Mouse (Mus musculus) c-Kit-positive CD71-negative TER-119-negative erythroid progenitor cells, embryonic 14.5 days (primary cell): ENCODE data around the gene Uts2.

Experiments
- DNase-seq: peaks from one replicate; pipeline ENCODE4 v3.0.0-alpha.2; 2013; ENCODE audit warnings: low read depth

Uts2 gene

GRCm38 (mm10) chr4:150996797-150997196 is at the start of gene Uts2:
TSS of gene Uts2 (plus strand) at chr4:150997097.
- no peak for DNase-seq

GRCm38 (mm10) chr4:150950972-150951371 is 45.9 kb upstream of the Uts2 start:
- DNase-seq: no peak

- no peak for DNase-seq
Observed at GRCm38 (mm10) chr4:150956369-150957105, 40.4 kb upstream of the Uts2 start.

GRCm38 (mm10) chr4:150957106-150957458 is 39.8 kb upstream of the Uts2 start:
- DNase-seq: no peak

GRCm38 (mm10) chr4:150958536-150958935 is 38.4 kb upstream of the Uts2 start:
- DNase-seq: no peak

GRCm38 (mm10) chr4:150962231-150962630 is 34.7 kb upstream of the Uts2 start:
- DNase-seq: no peak

GRCm38 (mm10) chr4:150963711-150964110 is 33.2 kb upstream of the Uts2 start:
- DNase-seq: no peak

GRCm38 (mm10) chr4:150964635-150965554 is 32.0 kb upstream of the Uts2 start:
- DNase-seq: peak; percentile 88

GRCm38 (mm10) chr4:150965555-150965951 is 31.3 kb upstream of the Uts2 start:
- DNase-seq: no peak

GRCm38 (mm10) chr4:150966556-150966955 is 30.3 kb upstream of the Uts2 start:
- DNase-seq: peak; percentile 47

- DNase-seq: no peak
Observed at GRCm38 (mm10) chr4:150968956-150969355, 27.9 kb upstream of the Uts2 start.

GRCm38 (mm10) chr4:150973264-150973663 is 23.6 kb upstream of the Uts2 start:
- DNase-seq: no peak

GRCm38 (mm10) chr4:150975145-150975544 is 21.8 kb upstream of the Uts2 start:
- DNase-seq: no peak

GRCm38 (mm10) chr4:150978156-150978910 is 18.6 kb upstream of the Uts2 start:
- DNase-seq: no peak

GRCm38 (mm10) chr4:150979455-150979854 is 17.4 kb upstream of the Uts2 start:
- DNase-seq: no peak

GRCm38 (mm10) chr4:150980153-150980552 is 16.7 kb upstream of the Uts2 start:
- no peak for DNase-seq

GRCm38 (mm10) chr4:150990148-150990547 is 6.7 kb upstream of the Uts2 start:
- DNase-seq: no peak

- DNase-seq: no peak
Observed at GRCm38 (mm10) chr4:150998626-150999025, 1.7 kb downstream of the Uts2 start.

- no peak for DNase-seq
Observed at GRCm38 (mm10) chr4:151001397-151001796, 4.5 kb downstream of the Uts2 start.

GRCm38 (mm10) chr4:151005656-151006318 is 8.9 kb downstream of the Uts2 start:
- peak; percentile 30 for DNase-seq

- peak; percentile 51 for DNase-seq
Observed at GRCm38 (mm10) chr4:151006945-151007344, 10.0 kb downstream of the Uts2 start.

GRCm38 (mm10) chr4:151010316-151010715 is 13.4 kb downstream of the Uts2 start:
- no peak for DNase-seq
